Mouse (Mus musculus): ENCODE data around the gene Rasal1.

The Rasal1 gene

DNA sequence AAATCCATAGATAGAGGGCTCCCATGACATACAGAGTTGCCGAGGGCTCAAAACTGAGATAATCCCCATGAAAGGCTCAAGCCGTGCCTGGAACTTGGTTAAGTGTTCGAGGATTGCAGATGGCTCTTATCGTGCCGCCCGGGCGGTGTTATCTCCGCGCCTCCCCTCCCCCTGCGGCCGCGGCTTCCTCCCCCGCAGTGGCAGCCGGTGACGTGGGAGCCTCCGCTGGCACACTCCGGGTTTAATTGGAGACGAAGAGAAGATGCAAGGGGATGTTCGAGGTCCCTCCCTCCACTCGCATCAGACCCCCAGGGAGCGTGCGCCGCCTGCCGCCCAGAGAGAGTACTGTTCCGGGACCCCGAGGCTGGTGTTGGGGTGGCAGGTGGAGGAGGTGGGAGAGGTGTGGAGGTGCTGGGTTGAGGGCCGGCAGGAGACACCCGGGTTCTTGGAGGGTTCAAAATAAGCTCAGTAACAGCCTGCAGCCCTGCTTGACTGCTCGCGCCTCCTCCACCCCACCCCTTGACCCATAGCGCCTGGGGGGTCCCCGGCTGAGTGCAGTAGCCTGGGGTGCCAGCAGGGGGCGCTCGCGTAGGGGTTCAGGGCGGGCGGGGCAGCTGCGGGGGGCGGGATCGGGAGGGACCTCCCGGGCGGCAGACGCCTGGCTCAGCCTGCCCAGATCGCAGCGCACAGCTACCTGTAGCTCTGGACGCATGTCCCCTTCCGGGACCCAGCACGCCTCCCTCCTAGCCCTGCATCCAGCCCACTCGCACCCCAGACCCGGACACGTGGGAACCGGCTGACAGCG lies at the start of gene Rasal1:
TSS of gene Rasal1 (plus strand) at position 244 of the 805 bp plus-strand sequence.
- peak; percentile 57 for DNase-seq (ENCODE audit: low spot score)

DNA sequence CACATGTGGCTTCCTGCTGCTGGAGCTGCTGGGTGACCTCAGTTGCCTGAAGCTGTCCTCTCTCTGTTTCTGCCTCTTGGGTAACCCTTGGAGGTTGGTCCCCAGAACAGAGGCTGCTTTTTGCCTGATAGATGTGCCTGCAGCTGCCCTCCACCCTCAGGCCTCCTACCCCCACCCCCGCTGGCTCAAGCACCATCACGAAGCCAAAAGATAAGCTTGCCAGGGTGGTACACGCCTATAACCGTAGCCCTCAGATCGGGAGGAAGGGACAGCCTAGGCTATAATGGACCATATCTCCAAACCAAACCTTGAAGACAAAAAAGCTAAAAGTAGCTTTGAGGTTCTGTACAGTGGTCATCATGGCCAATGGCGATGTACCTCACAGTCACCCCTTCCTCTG lies 49.0 kb upstream of the Rasal1 start:
- DNase-seq (ENCODE audit: low spot score), result no peak

DNA sequence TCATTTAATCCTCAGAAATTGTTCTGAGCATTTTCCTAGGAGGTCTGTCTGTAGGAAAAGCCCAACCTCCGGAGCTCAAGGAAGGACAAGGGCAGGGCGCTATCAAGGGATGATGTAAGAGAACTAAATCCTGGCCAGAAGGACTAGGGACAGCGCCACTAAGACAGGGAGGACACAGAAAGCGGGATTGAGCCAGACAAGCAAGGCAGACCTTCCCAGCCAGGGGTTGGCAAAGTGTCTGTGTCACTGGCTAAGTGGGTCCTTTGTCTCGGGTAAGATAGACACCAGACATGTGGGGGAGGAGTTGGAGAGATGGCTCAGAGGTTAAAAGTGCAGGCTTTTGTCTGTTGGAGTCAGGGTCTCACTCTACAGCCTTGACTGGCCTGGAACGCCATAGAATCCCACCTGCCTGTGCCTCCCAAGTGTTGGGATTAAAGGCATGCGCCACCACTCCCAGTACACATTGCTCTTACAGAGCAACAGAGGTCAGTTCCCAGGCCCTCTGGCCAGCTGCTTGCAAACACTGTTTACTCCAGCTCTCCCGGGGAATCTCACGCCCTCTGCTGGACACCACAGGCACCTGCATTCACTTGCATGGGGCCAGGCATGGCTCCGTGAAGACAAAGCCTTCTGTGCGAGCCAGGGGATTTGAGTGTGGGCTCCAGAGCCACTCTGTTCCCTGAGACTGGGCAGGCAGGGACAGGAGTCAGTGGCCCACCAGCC lies 47.5 kb upstream of the Rasal1 start:
- peak; percentile 58 for DNase-seq (ENCODE audit: low spot score)

DNA sequence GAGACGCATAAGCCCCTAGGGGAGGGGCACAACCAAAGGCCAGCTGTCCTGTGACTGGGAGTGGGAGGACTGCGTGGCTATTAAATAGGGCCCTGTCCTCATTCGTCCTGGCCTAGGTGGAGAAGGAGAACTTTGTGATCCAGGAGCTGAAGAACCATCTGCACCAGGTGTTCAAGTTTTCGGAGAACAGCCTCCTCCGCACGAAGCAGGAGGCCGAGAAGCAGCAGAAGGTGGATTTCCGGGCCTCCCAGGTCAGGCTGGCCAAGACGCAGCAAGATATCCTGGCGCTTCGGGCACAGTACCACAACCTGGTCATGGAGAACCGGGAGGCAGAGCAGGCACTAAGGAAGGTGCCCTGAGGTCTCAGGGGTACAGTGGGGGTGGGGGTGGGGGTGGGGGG lies 46.4 kb upstream of the Rasal1 start:
- no peak for DNase-seq (ENCODE audit: low spot score)

DNA sequence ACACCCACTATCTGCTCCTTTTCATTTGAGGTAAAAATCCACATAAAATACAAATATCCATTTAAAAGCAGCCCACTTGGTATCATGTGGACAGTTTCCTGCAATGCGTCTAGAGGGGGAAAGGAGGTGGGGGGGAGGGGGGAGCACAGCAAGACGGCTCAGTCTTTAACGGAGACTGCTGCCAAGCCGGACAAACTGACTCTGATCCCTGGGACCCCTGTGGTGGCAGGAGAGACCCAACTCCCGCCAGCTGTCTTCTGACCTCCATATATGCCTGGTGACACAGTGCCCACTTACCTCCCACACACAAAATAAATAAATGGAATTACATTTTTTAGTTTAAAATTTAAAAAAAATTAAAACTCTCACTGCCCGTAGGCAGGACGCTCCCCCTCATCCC lies 45.1 kb upstream of the Rasal1 start:
- DNase-seq (ENCODE audit: low spot score), result no peak

DNA sequence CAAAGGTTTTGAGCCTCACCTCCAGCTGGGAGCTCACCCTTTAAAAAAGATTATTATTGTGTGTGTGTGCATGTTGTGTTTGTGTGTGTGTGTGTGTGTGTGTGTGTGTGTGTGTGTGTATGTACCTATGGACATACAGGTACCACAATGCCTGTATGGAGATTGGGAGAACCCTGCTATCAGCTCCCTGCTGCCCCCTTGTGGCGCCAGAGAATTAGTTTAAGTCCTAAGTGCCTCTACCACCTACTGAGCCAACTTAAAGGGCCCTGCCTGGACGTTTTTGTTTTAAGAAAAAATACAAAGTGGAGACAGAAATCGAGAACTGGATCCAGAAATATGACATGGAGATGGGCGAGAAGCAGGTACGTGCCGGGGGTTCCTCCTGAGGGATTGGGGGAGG lies 43.8 kb upstream of the Rasal1 start:
- peak; percentile 90 for DNase-seq (ENCODE audit: low spot score)

DNA sequence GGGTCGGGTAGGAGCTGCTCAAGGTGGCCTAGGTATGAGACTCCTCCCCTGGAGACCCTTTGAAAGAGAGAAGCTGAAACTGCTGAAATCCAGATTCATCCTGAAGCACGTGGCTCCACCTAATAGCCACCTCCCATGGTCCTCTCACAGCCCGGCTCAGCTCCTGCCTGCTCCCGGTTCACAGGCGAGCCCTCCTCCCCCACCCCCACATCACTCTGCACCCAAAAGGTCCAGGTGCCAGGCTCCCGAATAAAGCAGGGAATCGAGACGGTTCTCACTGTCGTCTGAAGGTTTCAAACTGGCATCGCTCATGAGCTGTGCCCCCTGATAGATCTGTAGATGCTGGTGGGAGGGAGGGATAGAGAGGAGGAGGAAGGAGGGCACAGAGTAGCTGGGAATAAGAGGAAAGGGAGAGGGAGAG lies 43.4 kb upstream of the Rasal1 start:
- peak; percentile 42 for DNase-seq (ENCODE audit: low spot score)

DNA sequence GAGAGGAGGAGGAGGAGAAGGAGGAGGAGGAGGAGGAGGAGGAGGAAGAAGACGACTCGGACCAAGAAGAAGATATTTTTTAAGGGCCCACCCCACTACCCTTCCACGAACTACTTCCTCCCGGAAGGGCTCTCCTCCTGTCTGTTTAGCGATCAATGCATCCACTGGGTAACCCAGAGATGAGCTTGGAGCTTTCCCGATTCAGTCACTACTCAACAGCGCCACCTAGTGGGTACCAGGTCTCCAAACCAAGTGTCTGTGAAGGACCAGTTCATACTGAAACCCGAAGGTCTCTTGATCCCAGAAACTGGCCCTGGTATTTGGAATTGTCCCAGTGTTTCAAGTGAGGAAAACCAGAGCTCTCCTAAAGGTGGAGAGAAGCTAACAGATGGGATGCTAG lies 42.9 kb upstream of the Rasal1 start:
- peak; percentile 99 for DNase-seq (ENCODE audit: low spot score)

DNA sequence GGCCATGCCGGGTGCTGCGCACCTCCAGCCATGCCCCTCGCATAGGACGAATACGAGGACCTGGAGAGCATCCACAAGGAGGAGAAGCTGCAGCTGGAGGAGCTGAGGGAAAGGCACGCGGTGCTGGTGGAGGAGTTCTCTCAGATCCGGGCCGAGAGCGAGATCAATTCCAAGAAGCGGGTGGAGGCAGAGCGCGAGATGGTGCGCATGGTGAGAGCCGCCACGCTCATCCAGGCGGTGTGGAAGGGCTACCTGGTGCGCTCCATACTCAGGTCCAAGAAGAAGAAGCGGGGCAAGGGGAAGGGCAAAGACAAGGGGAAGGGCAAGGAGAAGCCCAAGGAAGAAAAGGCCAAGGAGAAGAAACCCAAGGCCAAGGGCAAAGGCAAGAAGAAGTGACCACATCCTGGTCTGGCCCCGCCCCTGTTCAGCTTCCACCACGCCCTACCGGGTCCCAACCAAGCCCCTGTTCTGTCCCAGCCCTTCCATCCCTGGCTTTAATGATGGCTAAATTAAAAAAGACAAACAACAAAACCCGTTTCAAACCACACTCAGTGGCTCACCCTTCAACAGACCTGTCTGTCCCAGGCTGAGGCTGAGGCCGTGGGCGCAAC lies 41.9 kb upstream of the Rasal1 start:
- DNase-seq (ENCODE audit: low spot score), result no peak

DNA sequence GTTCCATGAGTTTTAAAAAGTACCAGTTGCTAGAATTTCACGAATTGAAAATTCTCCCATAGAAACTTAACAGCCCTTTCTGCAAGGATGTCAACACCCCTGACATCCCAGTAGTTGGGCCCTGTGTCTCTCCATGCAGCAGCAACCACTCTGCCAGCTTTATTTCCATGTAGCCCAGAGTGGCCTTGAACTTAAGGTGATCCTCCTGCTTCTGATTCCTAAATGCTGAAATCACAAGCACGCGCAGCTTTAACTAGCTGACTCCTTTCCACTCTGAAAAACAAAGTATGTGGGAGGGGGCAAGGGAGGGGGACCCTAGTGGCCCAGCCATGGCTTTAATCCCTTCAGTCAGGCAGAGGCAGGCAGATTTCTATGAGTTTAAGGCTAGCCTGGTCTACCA lies 41.3 kb upstream of the Rasal1 start:
- DNase-seq (ENCODE audit: low spot score), result no peak

DNA sequence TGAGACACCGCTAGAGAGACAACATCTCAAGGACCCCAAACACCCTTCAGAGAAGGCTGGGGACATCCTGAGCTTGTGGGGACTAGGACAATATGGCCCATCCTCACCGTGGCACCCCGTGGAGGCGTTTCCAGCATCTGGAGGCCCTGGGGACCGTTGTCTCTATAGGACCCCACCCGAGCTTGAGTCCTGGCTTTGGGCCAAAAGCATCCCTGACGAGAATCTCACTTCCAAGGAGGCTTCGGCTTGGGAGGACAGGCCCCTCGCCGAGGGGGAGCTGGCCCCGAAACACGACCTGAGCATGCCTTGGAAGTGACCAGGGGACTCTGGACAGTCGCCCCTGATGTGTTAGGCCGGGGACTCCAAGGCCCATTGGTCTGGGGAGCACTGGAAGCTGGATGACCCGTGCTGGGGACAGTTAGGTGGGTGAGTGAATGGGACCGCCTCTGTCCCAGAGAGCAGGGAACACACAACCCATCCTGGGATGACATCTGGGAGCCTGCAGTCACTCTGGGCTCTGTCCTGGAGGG lies 39.3 kb upstream of the Rasal1 start:
- no peak for DNase-seq (ENCODE audit: low spot score)

DNA sequence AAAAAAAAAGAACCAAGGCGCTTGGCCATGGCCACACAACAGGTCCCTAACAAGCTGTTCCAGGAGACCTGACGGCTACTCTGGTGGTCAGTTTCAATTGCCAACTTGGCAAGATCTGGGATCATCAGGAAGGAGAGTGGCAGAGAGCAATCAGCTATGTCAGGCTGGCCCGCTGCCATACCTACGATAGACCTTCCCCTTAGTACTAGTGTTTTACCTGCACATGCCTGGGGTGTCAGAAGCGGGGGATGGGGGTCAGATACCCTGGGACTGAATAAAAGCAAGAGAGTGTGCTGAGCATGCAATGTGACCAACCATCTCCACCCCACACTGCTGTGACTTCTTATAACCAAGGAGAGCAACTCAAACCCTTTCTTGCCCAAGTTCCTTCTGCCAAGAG lies 37.7 kb upstream of the Rasal1 start:
- no peak for DNase-seq (ENCODE audit: low spot score)

DNA sequence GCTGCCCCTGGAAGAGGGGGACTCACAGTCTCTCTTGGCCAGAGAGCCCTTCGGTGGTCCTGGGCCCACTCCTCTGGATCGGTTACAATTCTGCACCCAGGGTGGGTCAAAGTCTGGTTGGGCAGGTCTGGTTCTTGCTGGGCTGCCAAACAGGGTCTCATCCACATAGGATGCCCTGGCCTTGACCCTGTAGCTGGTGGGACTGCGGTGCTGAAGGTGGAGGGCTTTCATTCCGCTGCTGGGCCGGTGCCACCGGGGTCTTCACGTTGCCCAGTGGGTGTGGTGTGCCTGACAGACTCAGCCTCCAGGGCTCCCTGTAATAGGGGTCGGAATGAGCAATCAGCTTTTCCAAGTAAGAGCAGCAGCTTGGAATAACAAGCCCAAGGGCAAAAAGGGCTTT lies 37.2 kb upstream of the Rasal1 start:
- no peak for DNase-seq (ENCODE audit: low spot score)

DNA sequence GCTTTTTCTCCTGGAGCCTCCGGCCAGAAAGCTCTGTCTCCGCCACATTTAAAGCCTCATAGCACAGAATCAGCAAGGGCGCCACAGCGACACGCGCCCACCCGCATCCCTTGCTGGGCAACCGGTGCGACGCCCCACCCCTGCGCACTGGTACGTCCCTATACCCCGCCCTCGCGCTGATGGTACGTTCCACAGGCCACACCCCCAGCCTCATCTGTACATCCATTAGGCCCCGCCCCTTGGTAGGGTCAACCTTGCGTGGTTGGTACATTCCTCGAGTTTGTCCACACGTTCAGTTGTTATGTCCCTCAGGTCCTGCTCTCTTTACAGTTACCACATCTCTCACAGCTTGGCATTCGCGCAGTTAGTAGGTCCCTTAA lies 36.2 kb upstream of the Rasal1 start, which contains the start of the genes Rita1 and Ddx54:
TSS of gene Rita1 (minus strand) at position 148 of the 380 bp plus-strand sequence.
TSS of gene Ddx54 (plus strand) at position 298 of the 380 bp plus-strand sequence.
- DNase-seq (ENCODE audit: low spot score), result peak; percentile 99

DNA sequence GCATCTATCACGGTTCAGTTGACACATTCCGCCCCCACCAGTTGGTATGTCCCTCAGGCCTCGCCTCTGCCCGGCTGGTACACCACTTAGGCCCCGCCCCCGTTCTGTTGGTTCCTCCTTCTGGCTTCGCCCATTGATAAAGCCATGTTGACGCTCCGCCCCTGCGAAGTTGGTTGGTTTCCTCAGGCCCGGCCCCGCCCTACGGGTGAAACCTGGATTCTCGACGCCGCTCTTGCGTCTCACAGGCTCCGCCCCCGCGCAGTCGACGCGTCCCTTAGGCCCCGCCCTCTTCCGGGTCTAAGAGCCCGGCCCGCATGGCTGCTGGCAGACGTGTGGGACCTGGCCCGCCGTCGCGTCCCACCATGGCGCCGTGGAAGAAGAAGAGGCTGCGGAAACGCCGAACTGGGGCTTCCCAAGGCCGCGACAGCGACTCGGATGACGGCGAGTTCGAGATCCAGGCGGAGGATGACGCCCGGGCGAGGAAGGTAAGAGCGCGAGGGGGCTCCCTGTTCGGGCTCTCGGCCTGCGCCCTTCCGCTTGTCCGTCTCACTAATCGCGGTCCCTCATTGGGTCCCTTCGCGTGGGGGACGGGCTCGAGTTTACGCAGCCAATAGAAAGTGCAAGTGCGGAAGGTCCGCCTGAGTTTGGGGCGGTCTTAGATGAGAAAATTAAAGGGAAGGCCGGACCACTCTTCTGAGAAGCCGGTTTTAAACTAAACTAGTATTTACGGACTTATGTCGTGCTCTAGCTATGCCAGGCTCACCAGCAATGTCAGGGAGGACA lies 35.6 kb upstream of the Rasal1 start:
- DNase-seq (ENCODE audit: low spot score), result peak; percentile 100

DNA sequence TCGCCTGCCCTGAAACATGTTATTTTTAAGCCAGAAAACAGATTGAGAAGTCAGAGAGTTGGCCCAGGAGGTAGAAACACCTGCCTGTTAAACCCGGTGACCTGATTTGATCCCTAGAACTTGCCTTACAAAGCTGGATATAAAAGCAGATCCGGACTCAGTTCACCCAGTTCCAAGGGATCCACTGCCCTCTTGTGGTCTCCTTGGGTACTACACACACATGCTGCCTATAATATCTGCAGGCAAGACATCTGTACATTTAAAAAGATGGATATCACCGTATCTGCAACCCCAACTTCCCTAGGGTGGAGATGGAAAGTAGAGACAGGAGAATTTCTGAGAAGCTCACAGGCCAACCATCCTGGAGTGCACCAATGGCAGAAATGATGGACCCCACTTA lies 32.7 kb upstream of the Rasal1 start:
- peak; percentile 65 for DNase-seq (ENCODE audit: low spot score)

DNA sequence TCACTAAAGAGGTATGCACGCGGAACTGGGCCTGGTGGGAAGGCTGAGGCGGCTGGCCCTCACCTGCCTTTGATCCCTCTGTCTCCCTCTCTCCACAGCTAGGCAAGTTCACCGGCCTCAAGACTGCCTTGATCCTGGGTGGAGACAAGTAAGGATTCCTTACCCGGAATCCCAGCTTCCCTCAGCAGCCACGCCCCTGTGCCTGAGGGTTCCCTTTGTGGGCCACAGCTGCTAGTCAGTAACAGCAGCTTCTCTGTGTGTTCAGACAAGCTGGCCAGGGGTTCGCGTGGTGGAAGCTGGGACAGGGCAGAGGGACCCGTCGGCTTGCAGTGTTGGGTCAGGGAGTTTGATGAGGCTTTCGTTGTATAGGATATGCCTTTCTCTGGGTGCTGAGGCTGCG lies 29.8 kb upstream of the Rasal1 start:
- no peak for DNase-seq (ENCODE audit: low spot score)

DNA sequence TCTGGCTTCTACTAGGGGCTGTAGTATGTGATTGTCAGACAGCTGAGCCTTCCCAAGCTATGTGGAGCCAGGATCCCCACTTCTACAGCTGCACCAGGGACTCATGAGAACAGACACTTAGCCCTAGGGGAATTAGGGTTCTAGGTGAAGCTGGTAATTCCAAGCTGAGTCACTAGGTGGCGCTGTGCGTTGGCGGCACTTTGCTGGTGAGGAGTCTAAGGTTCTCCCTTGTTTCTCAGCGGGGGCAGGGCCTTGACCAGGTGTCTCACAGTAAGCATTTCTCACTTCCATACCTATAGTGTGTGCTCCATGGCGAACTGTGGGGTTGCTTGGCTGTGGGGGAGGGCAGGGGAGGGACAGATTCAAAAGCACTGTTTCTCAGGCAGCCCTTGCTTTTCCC lies 29.4 kb upstream of the Rasal1 start:
- peak; percentile 78 for DNase-seq (ENCODE audit: low spot score)

DNA sequence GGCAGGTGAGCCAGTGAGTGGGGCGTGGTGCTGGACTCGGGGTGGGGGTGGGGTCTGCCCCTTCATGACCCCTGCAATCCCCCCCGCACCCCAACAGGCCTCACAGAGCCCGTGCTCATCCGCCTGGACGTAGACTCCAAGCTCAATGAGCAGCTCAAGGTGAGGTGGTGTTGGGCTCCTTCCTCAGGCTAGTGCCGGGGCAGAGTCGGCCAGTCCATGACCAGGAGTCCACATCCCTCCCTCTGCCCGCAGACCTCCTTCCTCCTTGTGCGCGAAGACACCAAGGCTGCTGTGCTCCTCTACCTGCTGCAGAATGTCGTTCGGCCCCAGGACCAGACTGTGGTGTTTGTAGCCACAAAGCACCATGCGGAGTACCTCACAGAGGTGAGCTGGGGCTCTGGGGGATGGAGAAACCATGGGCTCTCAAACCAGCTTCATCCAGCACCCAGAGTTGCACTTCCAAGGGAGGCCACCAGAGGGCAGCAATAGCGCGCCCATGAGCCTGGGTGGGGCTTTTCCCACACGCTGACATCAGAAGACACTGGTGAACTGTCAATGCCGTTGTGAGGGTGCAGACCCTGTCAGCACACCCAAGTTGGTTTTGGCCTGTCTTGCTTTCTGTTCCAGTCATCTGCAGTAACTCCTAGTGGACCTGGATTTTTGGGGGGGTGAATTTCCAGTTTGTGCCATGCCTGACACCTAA lies 28.1 kb upstream of the Rasal1 start:
- DNase-seq (ENCODE audit: low spot score), result peak; percentile 89

DNA sequence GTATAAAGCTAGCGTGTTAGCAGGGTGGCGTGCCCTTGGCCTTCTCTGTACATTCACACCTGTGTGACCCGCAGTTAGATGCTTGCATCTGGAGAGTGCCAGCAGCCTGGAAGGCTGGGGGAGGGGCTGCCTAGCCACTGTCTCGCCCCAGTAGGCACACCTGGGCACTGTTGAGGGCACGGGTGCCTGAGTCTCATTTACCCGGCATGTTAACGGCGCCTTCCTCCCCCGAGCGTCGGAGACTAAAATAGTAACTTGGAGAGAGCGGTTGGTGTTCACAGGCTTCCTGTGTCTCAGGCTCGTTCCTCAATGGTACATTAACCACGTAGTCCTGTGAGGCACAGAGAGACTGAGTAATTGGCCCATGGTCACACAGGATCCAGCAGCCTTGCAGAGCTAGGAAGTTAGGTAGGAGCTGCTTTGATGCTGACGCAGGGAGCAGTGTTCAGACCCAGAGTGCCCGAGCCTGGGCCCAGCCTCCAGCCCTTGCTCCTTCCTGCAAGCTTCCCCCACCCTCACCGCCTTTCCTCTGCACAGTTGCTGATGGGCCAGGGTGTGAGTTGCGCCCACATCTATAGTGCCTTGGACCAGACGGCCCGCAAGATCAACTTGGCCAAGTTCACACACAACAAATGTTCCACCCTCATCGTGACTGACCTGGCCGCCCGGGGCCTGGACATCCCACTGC lies 27.4 kb upstream of the Rasal1 start:
- no peak for DNase-seq (ENCODE audit: low spot score)

DNA sequence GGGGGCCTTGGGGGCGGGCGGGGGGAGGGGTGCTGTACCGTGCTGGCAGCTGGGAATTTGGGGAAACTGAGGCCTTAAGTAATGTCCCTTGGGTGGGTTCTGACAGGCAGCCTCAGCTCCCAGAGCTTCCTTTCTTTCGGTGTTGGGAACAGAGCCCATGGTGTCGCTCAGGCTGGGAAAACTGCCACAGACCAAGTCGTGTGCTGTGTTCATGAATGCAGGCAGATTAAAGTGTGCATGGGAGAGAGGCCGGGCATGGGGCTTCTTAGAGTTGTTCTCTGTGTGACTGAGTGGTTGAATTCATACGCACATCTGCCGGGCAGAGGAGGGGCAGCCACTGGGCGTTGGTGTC lies 26.8 kb upstream of the Rasal1 start:
- DNase-seq (ENCODE audit: low spot score), result no peak

Measured in retina, embryonic 14.5 days (tissue).